Mouse (Mus musculus) heart, embryonic 14.5 days (tissue): ENCODE measurements at regions not wholly inside any gene's neighbourhood (a gene's known extent, or its start where the extent isn't known, plus 50 kb on each side); places are given as distances from the start of the nearest gene placed in this dataset.
"Not testable (repeated sequence)": the region's sequence is repeated elsewhere in the genome, so short reads cannot be mapped to it uniquely, and the experiment has no call there.

ENCODE experiments used
- ATAC-seq: fragments of 200-750 bp; cut with Nextera tagmentation; 2 replicates; pipeline ENCODE4 v1.8.0; 2017; ENCODE audit warnings: low read depth, moderate TSS enrichment; ENCODE audit not compliant: insufficient number of reproducible peaks, insufficient read depth, low FRiP score
- H3K27ac ChIP-seq, 2 experiments: fragments of 200-500 bp in 1 of 2; fragments of 300-500 bp in 1 of 2; sonication (generic) in 1 of 2; replicated peaks in 1 of 2; 2 replicates each; pipeline ENCODE4 v1.5.1; 2012 to 2014; ENCODE audit warnings: low read depth in 2 of 2, low read length in 2 of 2, control low read depth in 1 of 2, mild to moderate bottlenecking in 1 of 2, mixed read lengths in 1 of 2; ENCODE audit not compliant: control insufficient read depth in 1 of 2, insufficient read depth in 1 of 2
- H3K27me3 ChIP-seq: fragments of 300-500 bp; sonication (generic); 2 replicates; pipeline ENCODE4 v1.6.1; 2014; ENCODE audit warnings: mild to moderate bottlenecking, low read length, control low read depth; ENCODE audit not compliant: control insufficient read depth, insufficient read depth
- H3K36me3 ChIP-seq: fragments of 300-500 bp; sonication (generic); 2 replicates; pipeline ENCODE4 v1.6.1; 2014; ENCODE audit warnings: mild to moderate bottlenecking, control low read depth, low read length, mixed read lengths; ENCODE audit not compliant: control insufficient read depth, insufficient read depth
- H3K4me1 ChIP-seq, 2 experiments: fragments of 200-500 bp in 1 of 2; fragments of 300-500 bp in 1 of 2; sonication (generic) in 1 of 2; 2 replicates each; pipeline ENCODE4 v1.6.1; 2012 to 2014; ENCODE audit warnings: low read length in 2 of 2, control low read depth in 1 of 2, mixed read lengths in 1 of 2; ENCODE audit not compliant: control insufficient read depth in 2 of 2, insufficient read depth in 2 of 2
- H3K4me2 ChIP-seq: fragments of 300-500 bp; sonication (generic); 2 replicates; pipeline ENCODE4 v1.6.1; 2014; ENCODE audit warnings: mild to moderate bottlenecking, low read length
- H3K4me3 ChIP-seq, 2 experiments: fragments of 200-500 bp in 1 of 2; fragments of 300-500 bp in 1 of 2; sonication (generic) in 1 of 2; 2 replicates each; pipeline ENCODE4 v1.5.1; 2012 to 2014; ENCODE audit warnings: low read length in 2 of 2, mild to moderate bottlenecking in 2 of 2, control low read depth in 1 of 2, low read depth in 1 of 2, moderate library complexity in 1 of 2; ENCODE audit not compliant: control insufficient read depth in 1 of 2, insufficient read depth in 1 of 2
- H3K9ac ChIP-seq: fragments of 300-500 bp; sonication (generic); 2 replicates; pipeline ENCODE4 v1.6.1; 2014; ENCODE audit warnings: mild to moderate bottlenecking, low read length
- H3K9me3 ChIP-seq: fragments of 300-500 bp; sonication (generic); 2 replicates; pipeline ENCODE4 v1.6.1; 2016; ENCODE audit warnings: low read length, control low read depth; ENCODE audit not compliant: control insufficient read depth
- WGBS: fragments of 180-500 bp; shearing (Covaris S2); extraction: QIAGEN DNeasy Blood & Tissue Kit; methylation state at CpG from one replicate; pipeline ENCODE4 v1.1.7; 2014; 5-methylcytosine and 5-hydroxymethylcytosine counted together

DNA sequence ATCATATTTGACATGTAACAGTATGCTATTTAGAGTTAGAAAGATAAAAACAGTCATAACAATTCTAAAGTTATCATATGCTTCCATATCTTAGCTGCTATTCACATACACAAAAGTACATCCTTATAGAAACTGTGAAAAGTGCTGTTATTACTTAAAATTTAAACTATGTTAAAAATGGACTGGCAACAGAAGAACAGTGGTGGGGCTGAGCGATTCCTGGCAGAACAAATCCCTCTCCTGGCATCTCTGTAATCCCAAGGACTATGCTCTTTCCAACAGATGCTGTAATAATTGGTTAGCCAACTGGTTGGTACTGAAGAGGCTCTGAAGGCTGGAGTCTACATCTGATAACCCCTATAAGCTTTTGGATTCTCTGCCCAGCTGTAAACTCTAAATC, 393.0 kb upstream of the Slc39a10 start:
- H3K9ac ChIP-seq, result no peak overlapping the region
- H3K4me2 ChIP-seq, result no peak overlapping the region
- WGBS, result 77% methylated on average over 1 of the region's 1 CpGs
- ATAC-seq, result no peak
- H3K9me3 ChIP-seq, result no peaks in the 10 kb centered on the region
- no peak overlapping the region for H3K4me3 ChIP-seq
- H3K4me1 ChIP-seq, result no peaks in the 10 kb centered on the region
- no peaks in the 10 kb centered on the region for H3K27me3 ChIP-seq
- no peaks in the 10 kb centered on the region for H3K36me3 ChIP-seq
- H3K27ac ChIP-seq, result no peak overlapping the region

DNA sequence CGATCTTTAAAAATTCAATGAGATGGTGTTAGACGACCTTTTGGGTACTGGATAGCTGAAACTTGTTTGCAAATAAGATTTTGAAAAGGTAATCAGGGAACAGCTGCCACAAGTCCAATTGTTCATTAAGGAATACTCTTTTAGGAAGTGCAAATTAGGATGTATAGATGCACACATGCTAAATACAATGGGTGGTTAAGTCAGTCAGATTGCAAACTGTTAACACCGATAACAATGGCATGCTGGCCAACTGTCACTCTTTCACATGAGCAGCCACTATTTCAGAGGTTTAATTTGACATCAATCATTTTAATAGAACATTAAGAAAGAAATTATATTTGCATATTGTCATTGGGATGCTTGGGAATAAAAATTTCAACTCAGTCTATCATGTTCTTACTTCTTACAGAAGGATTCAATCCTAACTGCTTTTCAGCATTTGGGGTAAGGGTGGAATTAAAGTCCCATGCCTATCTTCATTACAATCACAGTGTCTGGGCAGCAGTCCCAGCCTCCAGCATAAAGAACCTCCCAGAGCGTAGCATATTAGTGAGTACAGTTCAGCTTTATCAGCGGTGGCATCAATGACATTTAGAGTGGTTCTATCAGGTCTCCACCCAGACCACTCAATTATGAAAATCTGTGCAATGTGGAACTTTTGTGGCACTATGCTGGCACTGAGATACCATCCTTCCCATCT, 385.8 kb upstream of the Slc39a10 start:
- Histone ChIP-seq H3K4me1 (no peaks in the 10 kb centered on the region), H3K4me2 (no peak overlapping the region), H3K4me3 (no peak overlapping the region), H3K9me3 (no peaks in the 10 kb centered on the region), H3K36me3 (no peaks in the 10 kb centered on the region), H3K27ac (no peak overlapping the region), H3K27me3 (no peaks in the 10 kb centered on the region), H3K9ac (no peak overlapping the region)
- WGBS, result 68% methylated on average over 5 of the region's 5 CpGs
- ATAC-seq, result no peak

DNA sequence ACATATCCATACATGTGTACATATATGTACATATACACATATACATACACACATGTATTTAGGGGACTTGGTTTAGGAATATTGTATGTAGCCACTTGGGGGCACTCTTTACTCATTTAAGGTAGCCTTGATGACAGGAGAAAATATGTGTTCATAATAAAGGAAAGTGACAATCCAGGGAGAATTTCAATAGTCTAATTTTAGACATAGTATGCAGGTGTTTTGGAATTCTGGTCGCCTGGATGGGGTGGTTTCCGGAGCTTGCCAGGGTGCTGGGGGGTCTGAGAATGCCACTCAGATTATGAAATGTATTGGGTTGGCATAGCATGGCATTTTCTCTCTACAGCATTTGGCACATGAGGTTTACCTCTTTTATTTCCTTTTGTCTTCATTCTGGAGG, 385.2 kb upstream of the Slc39a10 start:
- H3K4me3 ChIP-seq, result no peak overlapping the region
- H3K36me3 ChIP-seq, result no peaks in the 10 kb centered on the region
- no peaks in the 10 kb centered on the region for H3K9me3 ChIP-seq
- H3K4me2 ChIP-seq, result no peak overlapping the region
- ATAC-seq, result no peak
- no peaks in the 10 kb centered on the region for H3K4me1 ChIP-seq
- no peak overlapping the region for H3K9ac ChIP-seq
- H3K27ac ChIP-seq, result no peak overlapping the region
- WGBS, result 3% methylated on average over 2 of the region's 2 CpGs
- H3K27me3 ChIP-seq, result no peaks in the 10 kb centered on the region

DNA sequence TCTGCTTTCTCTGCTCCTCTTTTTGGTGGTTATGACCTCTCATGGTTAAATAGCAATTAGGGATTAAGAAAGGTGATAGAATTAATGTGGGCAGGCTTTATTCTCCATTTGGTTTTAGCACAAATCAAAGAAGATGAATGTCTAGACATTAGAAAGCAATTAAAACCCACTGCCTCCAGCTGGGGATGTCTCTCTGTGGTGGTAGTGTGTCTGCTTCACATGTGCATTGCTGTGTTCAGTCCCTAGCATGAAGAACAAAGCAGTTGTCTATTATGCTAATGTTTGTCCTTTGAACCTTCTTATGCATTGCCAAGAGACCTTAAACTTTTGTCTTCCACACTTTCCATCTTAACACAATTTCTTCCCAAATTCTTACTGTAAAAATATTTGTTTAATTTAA, 379.5 kb upstream of the Slc39a10 start:
- no peak overlapping the region for H3K9ac ChIP-seq
- ATAC-seq, result no peak
- no peak overlapping the region for H3K27ac ChIP-seq
- no peak overlapping the region for H3K4me3 ChIP-seq
- H3K36me3 ChIP-seq, result no peaks in the 10 kb centered on the region
- no peaks in the 10 kb centered on the region for H3K9me3 ChIP-seq
- no peak overlapping the region for H3K4me2 ChIP-seq
- no peaks in the 10 kb centered on the region for H3K4me1 ChIP-seq
- H3K27me3 ChIP-seq, result no peaks in the 10 kb centered on the region

DNA sequence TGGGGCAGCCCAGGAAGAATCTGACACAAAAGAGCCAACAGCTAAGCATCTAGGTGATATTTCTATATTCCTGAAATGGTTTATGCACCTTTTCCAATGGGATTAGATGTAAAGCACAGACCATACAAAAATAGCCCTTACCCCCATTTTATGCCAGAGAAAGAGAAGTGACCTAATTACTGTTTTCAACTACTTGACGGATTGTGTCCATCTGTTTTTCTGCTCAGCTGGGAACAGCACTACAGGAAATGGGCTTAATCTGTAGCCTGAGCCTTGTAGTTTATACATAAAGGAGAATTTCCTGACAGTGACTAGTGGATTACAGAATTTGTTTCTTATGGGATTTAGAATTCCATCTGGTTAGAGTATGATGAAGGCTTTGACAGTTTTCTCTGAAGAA, 371.0 kb upstream of the Slc39a10 start:
- H3K4me3 ChIP-seq, result no peak overlapping the region
- no peaks in the 10 kb centered on the region for H3K4me1 ChIP-seq
- no peaks in the 10 kb centered on the region for H3K27me3 ChIP-seq
- WGBS, result 47% methylated on average over 1 of the region's 1 CpGs
- H3K9ac ChIP-seq, result no peak overlapping the region
- ATAC-seq, result no peak
- H3K9me3 ChIP-seq, result no peaks in the 10 kb centered on the region
- no peak overlapping the region for H3K4me2 ChIP-seq
- no peaks in the 10 kb centered on the region for H3K36me3 ChIP-seq
- no peak overlapping the region for H3K27ac ChIP-seq

DNA sequence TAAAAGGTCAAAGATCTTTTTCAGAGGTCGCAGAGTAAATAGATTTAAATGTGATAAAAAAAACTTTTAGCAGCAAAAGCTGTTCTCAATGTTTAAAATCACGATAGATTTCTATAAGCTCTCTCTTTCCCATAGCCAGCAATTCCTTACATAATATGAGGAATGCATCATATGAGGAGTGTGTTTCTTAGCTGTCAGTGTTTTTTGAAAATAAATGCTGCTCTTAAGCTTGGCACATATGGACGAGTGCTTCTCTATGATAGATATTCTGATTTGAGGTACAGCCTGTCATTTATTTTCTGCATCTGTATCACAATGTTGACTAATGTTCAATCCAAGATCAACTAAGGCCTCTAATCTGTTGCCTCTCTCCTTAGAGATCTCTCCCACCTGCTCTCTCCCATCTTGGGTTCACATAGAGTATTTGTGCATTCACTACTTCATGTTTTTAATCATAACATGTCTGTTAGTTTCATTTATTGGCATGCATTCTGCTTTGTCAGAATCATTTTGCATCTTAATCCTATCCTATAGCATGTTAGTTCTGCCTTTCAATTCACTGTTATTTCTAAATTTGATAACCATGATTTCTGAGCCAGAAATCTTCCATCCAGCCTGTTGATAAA, 369.0 kb upstream of the Slc39a10 start:
- no peak for ATAC-seq
- Histone ChIP-seq H3K4me1 (no peaks in the 10 kb centered on the region), H3K36me3 (no peaks in the 10 kb centered on the region), H3K9ac (no peak overlapping the region), H3K27ac (no peak overlapping the region), H3K27me3 (no peaks in the 10 kb centered on the region), H3K9me3 (no peaks in the 10 kb centered on the region), H3K4me2 (no peak overlapping the region), H3K4me3 (no peak overlapping the region)
- 65% methylated on average over 3 of the region's 3 CpGs for WGBS

DNA sequence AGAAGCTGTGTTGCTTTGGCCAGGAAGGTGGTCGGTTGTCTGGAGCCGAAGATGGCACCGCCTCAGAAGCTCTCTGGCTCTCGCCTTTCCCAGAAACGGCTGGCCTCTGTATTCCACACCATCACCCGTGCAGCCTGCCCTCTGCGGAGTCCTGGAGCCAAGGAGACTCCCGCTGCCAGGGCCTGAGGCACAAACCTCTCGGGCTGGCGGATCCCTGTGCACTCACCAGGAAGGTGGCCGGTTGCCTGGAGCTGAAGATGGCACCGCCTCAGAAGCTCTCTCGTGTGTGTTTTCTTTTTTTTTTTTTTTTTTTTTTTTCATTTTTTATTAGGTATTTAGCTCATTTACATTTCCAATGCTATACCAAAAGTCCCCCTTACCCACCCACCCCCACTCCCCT, 358.1 kb upstream of the Slc39a10 start:
- not testable (repeated sequence) for H3K27me3 ChIP-seq, H3K36me3 ChIP-seq, H3K4me2 ChIP-seq, H3K9me3 ChIP-seq, H3K4me1 ChIP-seq, ATAC-seq, H3K4me3 ChIP-seq, H3K9ac ChIP-seq, H3K27ac ChIP-seq
- 83% methylated on average over 8 of the region's 13 CpGs for WGBS

DNA sequence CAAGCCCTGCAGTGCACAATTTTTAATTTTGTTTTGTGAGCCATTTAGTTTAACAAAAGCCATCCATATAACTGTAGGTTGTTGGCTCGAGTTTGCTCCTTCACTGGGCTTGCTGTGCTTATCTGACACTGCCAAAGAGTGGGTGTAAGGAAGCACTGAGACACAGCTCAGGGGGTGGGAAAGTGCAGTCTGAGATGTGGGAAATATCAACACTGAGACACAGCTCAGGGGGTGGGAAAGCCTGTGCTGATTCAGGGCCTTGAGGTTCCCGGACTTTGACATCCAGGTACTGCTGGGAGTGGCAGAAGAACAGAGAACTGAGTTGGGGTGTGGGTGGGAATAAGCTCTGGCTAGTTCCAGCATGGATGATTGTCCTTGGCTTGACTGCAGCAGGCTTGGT, 324.4 kb upstream of the Slc39a10 start:
- no peak for ATAC-seq
- no peaks in the 10 kb centered on the region for H3K27me3 ChIP-seq
- H3K4me1 ChIP-seq, result no peaks in the 10 kb centered on the region; a peak in 1 of 4 replicates
- no peaks in the 10 kb centered on the region for H3K9me3 ChIP-seq
- 45% methylated on average over 2 of the region's 2 CpGs for WGBS
- H3K4me2 ChIP-seq, result no peak overlapping the region
- no peak overlapping the region for H3K9ac ChIP-seq
- H3K4me3 ChIP-seq, result no peak overlapping the region
- no peak overlapping the region for H3K27ac ChIP-seq
- no peaks in the 10 kb centered on the region for H3K36me3 ChIP-seq
